ENCODE assay signal across 22 mouse cellular contexts in genomic region chr4:101086040-101086439, GRCm38 (mm10). TPM values are rescaled to one million over a fixed set of nuclear protein-coding genes. Genes with fewer than 3 reads are reported as not detected.
DNase-seq lines count a peak whose midpoint lies in the region; ATAC-seq and TF ChIP-seq lines count a peak whose summit lies in the region.
"Had no signal": no experiment of that assay in that cellular context is flagged by ENCODE, and none has a peak within 500 bp of the region (broad histone marks: within the 10 kb centered on the region; RNA-seq: fewer than 3 reads in every experiment).

No protein-coding gene starts in this region.

- 15% methylated on average over 3 of the region's 3 CpGs for WGBS in liver, adult 2 months
- 51% methylated on average over 3 of the region's 3 CpGs for WGBS in liver, embryonic 12.5 days (ENCODE audit: insufficient replicate concordance)
- WGBS in stomach, postnatal 0 days: 67% methylated on average over 3 of the region's 3 CpGs

- peaks cover 15% of the 10 kb centered on the region; the same call in 1 of the 2 replicates for H3K27me3 ChIP-seq in liver, adult 2 months (ENCODE audit: control insufficient read depth, insufficient read depth, low read length)
- no peaks in the 10 kb centered on the region for H3K27me3 ChIP-seq in liver, embryonic 12.5 days (replicated peaks)
- H3K27me3 ChIP-seq in stomach, postnatal 0 days (ENCODE audit: control insufficient read depth, insufficient read depth, low read length): no peaks in the 10 kb centered on the region
- H3K27me3 ChIP-seq: embryonic facial prominence, embryonic 13.5 days; embryonic facial prominence, embryonic 15.5 days; forebrain, embryonic 12.5 days had no signal

- no peak overlapping the region for H3K4me3 ChIP-seq in liver, adult 2 months (ENCODE audit: insufficient read depth, low read depth, low read length)
- no peak overlapping the region for H3K4me3 ChIP-seq in liver, embryonic 12.5 days
- H3K4me3 ChIP-seq in stomach, postnatal 0 days (ENCODE audit: low read depth, low read length): no peak overlapping the region
- H3K4me3 ChIP-seq: embryonic facial prominence, embryonic 13.5 days; embryonic facial prominence, embryonic 15.5 days; erythroblast, embryonic 14.5 days; forebrain, embryonic 10.5 days; forebrain, embryonic 12.5 days had no signal

- H3K4me1 ChIP-seq in liver, adult 2 months (ENCODE audit: control insufficient read depth, insufficient read depth, low read length): no peaks in the 10 kb centered on the region
- H3K4me1 ChIP-seq in liver, embryonic 12.5 days: peaks cover 5% of the 10 kb centered on the region; the same call in 1 of the 2 replicates
- H3K4me1 ChIP-seq in stomach, postnatal 0 days (replicated peaks; ENCODE audit: control insufficient read depth, insufficient read depth): no peaks in the 10 kb centered on the region

- no peak overlapping the region for H3K4me2 ChIP-seq in liver, embryonic 12.5 days
- no peak overlapping the region for H3K4me2 ChIP-seq in stomach, postnatal 0 days (replicated peaks; ENCODE audit: low read depth)
- H3K4me2 ChIP-seq: embryonic facial prominence, embryonic 13.5 days; embryonic facial prominence, embryonic 15.5 days; forebrain, embryonic 12.5 days had no signal

- no peak overlapping the region for H3K9ac ChIP-seq in liver, adult 2 months (ENCODE audit: low read depth, low read length)
- H3K9ac ChIP-seq in liver, embryonic 12.5 days: no peak overlapping the region
- no peak overlapping the region for H3K9ac ChIP-seq in stomach, postnatal 0 days (ENCODE audit: low read length)
- H3K9ac ChIP-seq: embryonic facial prominence, embryonic 13.5 days; embryonic facial prominence, embryonic 15.5 days; forebrain, embryonic 12.5 days had no signal

- no peak overlapping the region for H3K27ac ChIP-seq in liver, adult 2 months (replicated peaks; ENCODE audit: insufficient read depth, low read depth, low read length)
- no peak overlapping the region for H3K27ac ChIP-seq in liver, embryonic 12.5 days
- no peak overlapping the region for H3K27ac ChIP-seq in stomach, postnatal 0 days (replicated peaks)
- H3K27ac ChIP-seq: embryonic facial prominence, embryonic 13.5 days; embryonic facial prominence, embryonic 15.5 days; forebrain, embryonic 10.5 days; forebrain, embryonic 12.5 days had no signal

- no peak for TF ChIP-seq POLR2A in liver, adult 2 months (IDR thresholded peaks at IDR 0.05; ENCODE audit: extremely low read depth, insufficient read depth, low read length)

- no peaks in the 10 kb centered on the region for H3K36me3 ChIP-seq in liver, adult 2 months (ENCODE audit: control insufficient read depth, insufficient read depth, low read length)
- no peaks in the 10 kb centered on the region for H3K36me3 ChIP-seq in liver, embryonic 12.5 days
- no peaks in the 10 kb centered on the region for H3K36me3 ChIP-seq in stomach, postnatal 0 days (ENCODE audit: control insufficient read depth, insufficient read depth, low read length)
- H3K36me3 ChIP-seq: embryonic facial prominence, embryonic 13.5 days; embryonic facial prominence, embryonic 15.5 days; forebrain, embryonic 12.5 days had no signal

- no peak for TF ChIP-seq CTCF in liver, adult 2 months (IDR thresholded peaks at IDR 0.05; ENCODE audit: low read depth, low read length)
- no peak for TF ChIP-seq CTCF in stomach, postnatal 0 days (IDR thresholded peaks at IDR 0.05; ENCODE audit: low read depth)

- no peak for ATAC-seq in liver, embryonic 12.5 days
- peak; percentile 78 for ATAC-seq in stomach, postnatal 0 days (ENCODE audit: low FRiP score, low TSS enrichment)
- ATAC-seq: forebrain, embryonic 14.5 days had no signal

- no peaks in the 10 kb centered on the region for H3K79me2 ChIP-seq in liver, adult 2 months (ENCODE audit: control insufficient read depth, insufficient read depth, low read length)

- no peaks in the 10 kb centered on the region for H3K9me3 ChIP-seq in liver, embryonic 12.5 days (replicated peaks)
- H3K9me3 ChIP-seq in stomach, postnatal 0 days (ENCODE audit: control insufficient read depth, low read length): no peaks in the 10 kb centered on the region
- H3K9me3 ChIP-seq: embryonic facial prominence, embryonic 13.5 days; embryonic facial prominence, embryonic 15.5 days; forebrain, embryonic 10.5 days; forebrain, embryonic 12.5 days had no signal

- no peak for TF ChIP-seq EP300 in stomach, postnatal 0 days (optimal IDR thresholded peaks at IDR 0.05)

- DNase-seq in liver, adult 2 months (ENCODE audit: extremely low read depth, low read depth, low spot score): peak; percentile 85
- peak; percentile 15 for DNase-seq in lung, postnatal 36 days
- no peak for DNase-seq in lung, postnatal 25 days (ENCODE audit: low spot score)
- peak; percentile 46 for DNase-seq in stomach, postnatal 0 days (ENCODE audit: low spot score)
- DNase-seq in kidney, postnatal 25 days: no peak
- DNase-seq: adrenal gland, adult 2 months; adrenal gland, postnatal 10 days; adrenal gland, postnatal 25 days; cerebellum, adult 11 months; cerebellum, adult 18-20 months; cerebellum, adult 8-10 months; cerebellum, adult 9-11 months; cerebellum, postnatal 14 days; cerebellum, postnatal 36 days; embryo, embryonic 11 days had no signal

RNA-seq across cellular contexts. Expression of gene Raver2, which starts 17.3 kb away (rescaled TPM):
- total RNA-seq in liver, adult 2 months (2014; rRNA removed): 0.13 and 0.28 TPM in 2 replicates
- polyA plus RNA-seq in liver, adult 2 months (2012; rRNA removed): 0.02 and 0.05 TPM in 2 replicates
- 0.95 and 1.1 TPM in 2 replicates for polyA plus RNA-seq in liver, embryonic 12.5 days (2016; fragmentation: Nextera tagmentation; extraction: Ambion mirVana)
- polyA plus RNA-seq in stomach, postnatal 0 days (2015; fragmentation: Nextera tagmentation; extraction: Ambion mirVana): 3.9 and 4.5 TPM in 2 replicates
- polyA plus RNA-seq: erythroblast, embryonic 14.5 days had no signal

Comparison
In these comparisons a context has a peak if more than half of its experiments do, and no peak if none do; other contexts are left out.
1. DNase-seq: peak in liver, adult 2 months (single experiment), lung, postnatal 36 days (single experiment) and stomach, postnatal 0 days (single experiment); none in lung, postnatal 25 days (single experiment) and kidney, postnatal 25 days (0 of 2).